Mouse (Mus musculus): Measurements from ENCODE around the gene Tmem8b.

DNA sequence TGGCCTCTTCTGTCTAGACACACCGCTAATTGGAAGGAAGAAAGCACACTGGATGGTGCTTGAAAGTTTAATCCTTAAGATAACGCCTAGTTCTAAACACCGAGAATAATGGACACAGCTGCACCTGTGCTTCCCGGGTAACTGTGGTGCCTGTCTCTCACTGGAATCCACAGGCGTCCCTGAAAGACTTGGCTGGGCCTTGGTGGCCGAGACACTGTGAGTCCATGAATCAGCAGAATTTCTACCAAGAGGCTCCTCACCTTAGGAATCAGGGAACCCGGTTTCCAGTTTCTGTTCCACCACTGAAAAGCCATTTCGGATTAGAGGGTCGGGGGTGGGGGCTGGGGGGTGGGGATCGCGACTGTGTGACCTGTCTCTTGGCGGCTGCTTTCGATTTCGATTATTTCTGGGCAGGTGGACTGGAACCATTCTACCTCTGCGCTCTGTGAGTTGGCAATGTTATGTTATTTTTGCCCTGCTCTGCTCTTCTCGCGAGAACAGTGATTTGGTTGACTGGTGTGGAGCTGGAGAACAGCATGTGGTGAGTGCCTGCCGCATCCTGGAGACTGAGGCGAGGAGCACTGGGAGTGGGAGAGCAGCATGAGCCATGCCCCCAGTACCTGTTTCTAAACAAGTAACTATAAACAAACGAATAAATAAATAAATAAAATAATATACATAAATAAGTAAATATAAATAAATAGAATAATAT, 39.5 kb upstream of the Tmem8b start:
- no peak for TF ChIP-seq CTCF (IDR thresholded peaks at IDR 0.05; ENCODE audit: low read depth)
- no peak for TF ChIP-seq EP300 (IDR thresholded peaks at IDR 0.05; ENCODE audit: low read depth)
